Mouse (Mus musculus): Measurements from ENCODE around the gene Crybb1.

DNA sequence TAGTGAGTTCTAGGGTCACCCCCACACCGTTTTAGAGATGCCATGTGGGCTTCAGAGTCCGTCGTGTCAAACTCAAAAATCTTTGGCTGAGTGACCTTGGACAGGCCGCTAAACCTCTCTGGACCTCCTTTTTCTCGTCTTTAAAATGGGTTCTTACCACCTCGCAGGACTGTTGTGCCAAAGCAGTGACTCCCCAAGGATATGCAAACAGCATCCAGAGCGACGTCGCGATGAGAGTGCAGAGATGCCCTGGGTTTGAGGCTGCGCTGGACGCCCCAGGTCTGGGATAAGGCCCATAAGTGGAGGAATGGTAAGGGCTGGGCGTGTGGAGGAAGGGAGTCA is 27.7 kb upstream of the Crybb1 start:
- TF ChIP-seq CTCF (IDR thresholded peaks at IDR 0.05; ENCODE audit: borderline replicate concordance, extremely low read depth, insufficient read depth, insufficient read length) (no peak), POLR2A (IDR thresholded peaks at IDR 0.05; ENCODE audit: borderline replicate concordance, extremely low read depth, insufficient read depth, insufficient read length, poor library complexity, severe bottlenecking) (no peak)
